Mouse (Mus musculus) bone marrow, adult 2 months (tissue): ENCODE data around the gene Maml2.

ENCODE experiments used
- CTCF ChIP-seq: fragments of 200-500 bp; IDR thresholded peaks from 2 replicates; pipeline ENCODE4 v1.5.1; 2011; ENCODE audit warnings: low read length, control low read depth; ENCODE audit not compliant: control insufficient read depth, insufficient read depth
- POLR2A ChIP-seq: fragments of 200-500 bp; IDR thresholded peaks from 2 replicates; pipeline ENCODE4 v1.6.1; 2011; ENCODE audit warnings: low read depth, mild to moderate bottlenecking, control low read depth, low read length, borderline replicate concordance; ENCODE audit not compliant: control insufficient read depth

- TF ChIP-seq CTCF (no peak), POLR2A (no peak)
These were observed 271.3 kb downstream of the Maml2 start for GRCm38 (mm10) chr9:13569023-13569422.
